Mouse (Mus musculus) small intestine, adult 2 months (tissue): ENCODE results near the gene Ramac. TPM values are rescaled to one million over a fixed set of nuclear protein-coding genes. Genes with fewer than 3 reads are reported as not detected.

Experiments
- H3K27ac ChIP-seq: fragments of 200-500 bp; 2 replicates; pipeline ENCODE4 v1.5.1; 2012; ENCODE audit warnings: low read depth, low read length, control low read depth, inconsistent platforms; ENCODE audit not compliant: insufficient read depth
- H3K27me3 ChIP-seq: fragments of 200-500 bp; 2 replicates; pipeline ENCODE4 v1.6.1; 2012; ENCODE audit warnings: mild to moderate bottlenecking, moderate library complexity, low read length, inconsistent platforms; ENCODE audit not compliant: control insufficient read depth, insufficient read depth
- H3K36me3 ChIP-seq: fragments of 200-500 bp; 2 replicates; pipeline ENCODE4 v1.6.1; 2012; ENCODE audit warnings: mild to moderate bottlenecking, low read length, control low read depth, inconsistent platforms; ENCODE audit not compliant: control insufficient read depth, insufficient read depth
- H3K4me1 ChIP-seq: fragments of 200-500 bp; 2 replicates; pipeline ENCODE4 v1.6.1; 2012; ENCODE audit warnings: low read length, inconsistent platforms, mixed read lengths; ENCODE audit not compliant: control insufficient read depth, insufficient read depth, insufficient read length
- H3K4me3 ChIP-seq: fragments of 200-500 bp; 2 replicates; pipeline ENCODE4 v1.5.1; 2012; ENCODE audit warnings: low read depth, mild to moderate bottlenecking, control low read depth, inconsistent platforms, low read length, moderate library complexity
- CTCF ChIP-seq: fragments of 200-500 bp; IDR thresholded peaks from 2 replicates; pipeline ENCODE4 v1.5.1; 2012; ENCODE audit warnings: low read depth, mild to moderate bottlenecking, control low read depth, inconsistent platforms, low read length, moderate library complexity, mixed read lengths; ENCODE audit not compliant: insufficient replicate concordance, insufficient read length; ENCODE audit errors: extremely low read depth
- POLR2A ChIP-seq: fragments of 200-500 bp; IDR thresholded peaks from 2 replicates; pipeline ENCODE4 v1.6.1; 2012; ENCODE audit warnings: low read depth, mild to moderate bottlenecking, control low read depth, inconsistent platforms, low read length, moderate library complexity
- WGBS: fragments of 180-500 bp; shearing (Covaris S2); methylation state at CpG from one replicate; pipeline ENCODE4 v1.1.7; 2018; 5-methylcytosine and 5-hydroxymethylcytosine counted together
- polyA plus RNA-seq: library from polyadenylated mRNA; depleted of rRNA; stranded (reverse); fragments of >200 nt; gene quantifications from 2 replicates; pipeline ENCODE4 v1.2.3, GENCODE M21; 2012

The Ramac gene
- polyA plus RNA-seq, 1 experiment: 3.7 TPM

DNA sequence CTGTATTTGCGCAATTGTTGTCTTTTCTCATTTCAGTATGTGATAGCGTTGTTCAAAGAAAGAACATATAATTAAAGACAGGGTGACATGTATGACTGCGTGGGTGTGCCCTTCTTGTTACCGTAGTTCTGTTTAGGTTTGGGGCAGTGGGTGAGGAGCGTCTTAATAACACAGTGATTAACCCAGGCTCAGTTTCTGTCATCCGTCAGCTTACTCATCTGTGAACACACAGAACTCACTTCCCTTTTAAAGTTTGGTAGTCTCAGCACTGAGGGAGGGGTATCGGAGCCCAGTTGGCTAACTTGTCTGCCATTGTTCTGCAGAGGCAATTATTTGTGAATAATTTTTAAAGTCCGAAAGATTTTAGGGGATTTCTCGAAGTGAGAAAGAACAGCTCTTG is 35.0 kb upstream of the Ramac start:
- no peaks in the 10 kb centered on the region for H3K27me3 ChIP-seq
- 85% methylated on average over 9 of the region's 9 CpGs for WGBS
- no peaks in the 10 kb centered on the region for H3K36me3 ChIP-seq
- no peak for TF ChIP-seq POLR2A
- no peak for TF ChIP-seq CTCF
- H3K4me1 ChIP-seq: no peaks in the 10 kb centered on the region; the same call in 1 of the 2 replicates
- H3K27ac ChIP-seq: no peak overlapping the region
- no peak overlapping the region for H3K4me3 ChIP-seq

DNA sequence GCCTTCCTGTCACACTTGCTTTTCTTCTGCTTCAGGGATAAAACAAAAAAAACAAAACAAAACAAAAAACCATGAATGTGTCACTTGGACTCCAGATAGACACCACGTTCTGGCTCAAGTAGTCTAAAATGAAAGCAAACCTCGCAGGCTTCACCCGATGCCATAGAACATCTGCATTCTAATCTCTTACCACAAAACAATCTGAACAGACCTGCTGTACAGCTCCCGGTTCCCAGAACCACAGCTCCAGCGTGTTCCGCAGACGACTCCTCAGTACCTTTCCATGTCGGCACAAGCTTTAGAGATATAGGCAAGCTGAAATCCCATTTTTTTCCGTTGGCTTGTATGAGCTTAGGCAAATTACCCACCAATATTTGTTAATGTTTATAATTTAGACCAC is 32.9 kb upstream of the Ramac start:
- no peak for TF ChIP-seq CTCF
- TF ChIP-seq POLR2A: no peak
- Histone ChIP-seq H3K27me3 (no peaks in the 10 kb centered on the region), H3K4me3 (no peak overlapping the region), H3K36me3 (no peaks in the 10 kb centered on the region), H3K27ac (no peak overlapping the region), H3K4me1 (no peaks in the 10 kb centered on the region; the same call in 1 of the 2 replicates)
- 45% methylated on average over 9 of the region's 9 CpGs for whole genome bisulfite sequencing

DNA sequence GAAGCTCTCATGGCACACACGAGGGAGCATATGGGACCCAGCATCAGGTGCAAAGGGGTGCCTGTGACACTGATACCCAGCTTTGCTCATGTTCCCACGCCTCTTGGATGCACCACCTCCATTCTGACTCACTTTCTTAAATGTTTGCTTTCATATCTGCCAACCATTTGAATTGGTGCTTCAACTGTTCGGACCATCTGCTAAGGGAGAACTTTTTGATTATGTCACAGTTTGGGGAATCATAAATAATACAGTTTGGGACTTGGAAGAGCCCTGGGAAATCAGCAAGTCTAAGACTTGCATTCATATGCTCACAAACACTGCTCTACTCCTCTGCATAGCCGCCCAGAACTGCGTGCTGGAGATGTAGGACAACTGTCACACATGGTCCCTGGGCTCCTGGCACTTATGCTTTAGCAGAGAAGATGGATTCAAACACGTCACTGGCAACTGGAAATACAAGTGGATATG is 31.5 kb upstream of the Ramac start:
- H3K4me3 ChIP-seq: no peak overlapping the region
- H3K4me1 ChIP-seq: no peaks in the 10 kb centered on the region
- H3K27ac ChIP-seq: no peak overlapping the region
- no peak for TF ChIP-seq CTCF
- no peak for TF ChIP-seq POLR2A
- WGBS: 83% methylated on average over 6 of the region's 6 CpGs
- H3K27me3 ChIP-seq: no peaks in the 10 kb centered on the region
- H3K36me3 ChIP-seq: no peaks in the 10 kb centered on the region

DNA sequence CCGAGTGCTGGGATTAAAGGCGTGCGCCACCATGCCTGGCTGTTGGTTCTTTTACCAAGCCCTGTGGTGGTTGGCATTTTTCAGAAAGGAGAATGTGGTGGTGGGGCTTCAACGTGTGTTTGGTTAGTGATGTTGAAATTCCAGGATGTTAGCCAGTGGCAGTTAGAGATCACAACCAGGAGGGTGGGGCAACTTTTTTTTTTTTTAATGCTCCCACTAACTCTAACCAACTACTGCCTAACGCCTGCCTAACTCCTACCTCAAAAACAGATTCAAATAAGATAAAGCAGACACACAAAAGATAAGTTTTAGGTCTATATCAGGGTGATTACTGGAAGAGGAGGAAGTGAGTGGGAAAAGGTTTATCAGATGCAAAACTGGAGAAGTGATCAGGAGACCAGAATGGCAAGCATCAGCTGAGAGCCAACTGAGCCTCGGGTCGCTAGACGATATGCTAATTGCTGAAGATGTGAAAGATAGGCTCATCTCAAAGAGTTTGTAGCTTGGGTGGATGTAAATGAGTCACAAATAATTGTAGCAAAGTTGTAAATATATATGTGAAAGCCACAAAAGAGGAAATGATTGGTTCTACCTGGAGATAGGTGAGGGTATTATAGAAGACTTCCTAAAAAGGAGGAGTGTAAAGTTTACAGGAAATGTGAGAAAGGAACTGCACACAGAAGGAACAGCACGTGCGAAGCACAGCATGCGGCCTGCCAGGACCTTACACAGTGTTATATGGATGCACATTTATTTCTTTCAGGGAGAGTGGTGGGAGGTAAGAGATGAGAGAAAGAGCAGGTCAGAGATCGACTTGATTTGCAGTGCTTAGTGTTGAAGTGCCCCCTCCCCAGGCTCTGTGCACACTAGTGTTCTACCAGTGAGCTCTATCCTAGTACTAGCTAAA is 30.3 kb upstream of the Ramac start:
- Histone ChIP-seq H3K36me3 (no peaks in the 10 kb centered on the region), H3K4me3 (no peak overlapping the region), H3K27me3 (no peaks in the 10 kb centered on the region), H3K4me1 (no peaks in the 10 kb centered on the region), H3K27ac (no peak overlapping the region)
- WGBS: 77% methylated on average over 12 of the region's 12 CpGs
- no peak for TF ChIP-seq POLR2A
- TF ChIP-seq CTCF: no peak

DNA sequence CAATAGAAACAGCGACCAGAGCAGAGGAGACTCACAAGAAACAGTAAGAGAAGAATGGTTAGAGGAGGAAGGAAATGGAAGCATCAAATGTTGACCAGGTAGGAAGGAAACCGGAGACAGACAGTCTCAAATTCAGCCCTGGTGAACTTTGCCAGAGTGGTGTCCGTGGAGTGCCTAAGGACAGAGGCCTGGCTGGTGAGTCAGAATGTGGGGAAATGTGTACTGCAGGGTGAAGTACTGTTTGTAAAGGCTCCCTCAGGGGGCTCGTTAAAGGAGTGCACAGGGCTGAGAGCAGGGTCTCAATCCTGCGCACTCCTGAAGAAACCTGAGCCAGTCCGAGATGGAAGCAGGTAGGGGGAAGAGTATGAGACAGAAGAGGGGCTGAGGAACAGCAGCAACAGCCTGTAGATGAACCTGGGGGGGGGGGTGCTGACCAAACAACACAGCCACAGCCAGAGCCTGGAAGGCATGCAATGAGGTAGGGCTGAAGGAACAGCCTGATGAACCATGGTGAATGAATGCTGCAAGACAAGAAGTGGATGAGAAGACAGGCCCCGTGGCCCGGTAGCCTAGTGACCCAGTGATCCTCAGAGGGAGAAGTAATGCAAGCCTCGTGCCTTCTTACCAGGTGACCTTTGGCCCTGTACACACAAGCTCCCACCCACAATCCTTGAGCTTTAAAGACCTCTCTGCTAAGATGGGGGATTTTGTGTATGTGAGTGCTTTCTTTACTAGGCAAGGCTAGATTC is 27.3 kb upstream of the Ramac start:
- Histone ChIP-seq H3K4me1 (peaks cover 5% of the 10 kb centered on the region; the same call in 1 of the 2 replicates), H3K36me3 (no peaks in the 10 kb centered on the region), H3K4me3 (no peak overlapping the region), H3K27me3 (no peaks in the 10 kb centered on the region), H3K27ac (no peak overlapping the region)
- WGBS: 65% methylated on average over 9 of the region's 9 CpGs
- no peak for TF ChIP-seq POLR2A
- no peak for TF ChIP-seq CTCF

DNA sequence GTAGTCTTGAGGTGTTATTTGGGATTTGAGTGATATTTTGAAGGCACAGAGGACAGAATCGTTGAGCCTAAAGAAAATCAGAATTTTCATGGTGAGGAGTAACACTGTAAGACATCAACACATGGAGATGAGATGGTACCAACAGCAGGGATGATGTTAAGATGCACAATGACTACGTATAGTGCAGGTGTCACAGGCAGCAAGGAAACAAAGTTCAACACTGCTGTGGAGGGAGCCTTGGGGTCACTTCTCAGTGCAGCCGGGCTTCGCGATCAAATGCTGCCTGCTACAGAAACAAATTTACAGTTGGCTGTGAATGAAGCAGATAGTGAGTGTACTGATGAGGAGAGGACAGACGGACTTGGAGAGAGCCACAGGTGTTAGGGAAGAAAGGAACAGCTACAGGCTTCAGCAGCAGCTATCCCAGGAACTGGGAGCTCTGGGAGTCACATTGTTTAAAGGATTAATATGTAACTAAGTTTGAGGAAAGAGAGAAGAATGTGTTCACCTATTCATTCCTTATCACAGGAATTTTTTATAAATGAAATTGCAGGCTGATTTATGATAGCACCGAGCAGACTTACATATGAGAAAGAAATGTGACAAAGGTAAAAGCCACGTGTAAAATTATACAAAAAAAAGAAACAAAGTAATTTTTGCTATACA is 23.9 kb upstream of the Ramac start:
- no peak for TF ChIP-seq POLR2A
- TF ChIP-seq CTCF: no peak
- Histone ChIP-seq H3K4me1 (peaks cover 5% of the 10 kb centered on the region; the same call in 1 of the 2 replicates), H3K4me3 (no peak overlapping the region; the same call in 1 of the 2 replicates), H3K27ac (peak overlapping the region; percentile 75), H3K36me3 (no peaks in the 10 kb centered on the region), H3K27me3 (no peaks in the 10 kb centered on the region)
- WGBS: 22% methylated on average over 8 of the region's 8 CpGs

DNA sequence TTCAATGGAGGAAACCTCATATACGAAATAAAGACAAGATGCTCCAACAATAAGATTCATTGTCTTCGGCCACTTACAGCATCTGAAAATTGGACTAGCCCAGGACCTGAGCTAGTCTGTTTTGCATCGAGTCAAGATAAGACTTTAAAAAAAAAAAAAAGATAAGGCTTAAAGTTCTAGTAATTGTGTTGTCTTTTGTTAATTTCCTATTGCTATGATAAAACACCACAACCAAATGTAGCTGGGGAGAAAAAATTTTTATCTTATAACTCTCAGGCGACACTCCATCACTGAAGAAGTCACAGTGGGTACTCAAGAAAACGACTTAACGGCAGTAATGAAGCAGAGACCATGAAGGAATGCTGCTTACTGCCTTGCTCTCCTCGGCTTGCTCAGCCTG is 22.7 kb upstream of the Ramac start:
- H3K4me1 ChIP-seq: peaks cover 5% of the 10 kb centered on the region; the same call in 1 of the 2 replicates
- H3K27me3 ChIP-seq: no peaks in the 10 kb centered on the region
- TF ChIP-seq CTCF (no peak), POLR2A (no peak)
- no peaks in the 10 kb centered on the region for H3K36me3 ChIP-seq
- 68% methylated on average over 7 of the region's 7 CpGs for WGBS
- H3K4me3 ChIP-seq: no peak overlapping the region
- H3K27ac ChIP-seq: no peak overlapping the region
